Mouse (Mus musculus): ENCODE data around the gene Wwc2.
"Not testable (repeated sequence)": the region's sequence is repeated elsewhere in the genome, so short reads cannot be mapped to it uniquely, and the experiment has no call there.

Gene Wwc2

DNA sequence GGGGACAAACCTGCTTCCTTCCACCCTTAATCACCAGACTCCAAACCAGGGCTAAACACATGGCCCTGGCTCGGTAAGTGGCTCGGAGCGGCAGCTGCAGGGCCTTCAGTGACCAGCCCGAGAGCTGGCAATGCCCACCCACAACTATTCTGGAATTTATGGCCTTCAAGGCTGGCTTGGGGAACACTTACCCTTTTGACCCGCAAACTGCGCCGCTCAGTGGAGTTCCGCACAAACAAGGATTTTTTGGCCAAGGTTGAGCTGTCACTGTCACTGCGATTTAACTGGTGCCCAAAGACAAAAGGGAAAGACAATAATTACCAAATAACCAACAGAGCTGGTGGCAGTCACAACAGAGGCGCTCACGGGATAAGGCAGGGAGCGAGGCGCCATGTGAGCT lies 144.8 kb downstream of the Wwc2 start:
- no peak for DNase-seq (ENCODE audit: low spot score)

DNA sequence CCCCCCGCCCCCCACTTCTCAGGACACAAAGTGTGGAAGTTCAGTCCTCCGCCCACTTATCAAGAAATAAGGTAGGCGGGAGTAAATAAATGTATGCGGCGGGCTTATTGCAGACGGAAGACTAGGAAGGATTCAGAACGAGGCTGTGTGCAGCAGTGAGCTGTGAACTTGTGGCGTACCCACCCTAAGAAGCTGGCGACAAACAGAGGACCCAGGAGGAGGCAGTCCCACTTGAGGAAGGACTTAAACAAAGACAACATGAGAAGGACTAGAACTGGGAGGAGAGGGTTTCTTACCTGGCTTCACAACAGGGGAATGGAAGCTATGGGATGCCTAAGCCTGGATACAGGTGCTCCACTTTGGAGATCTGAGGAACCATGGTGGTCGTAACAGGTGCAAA lies 147.1 kb downstream of the Wwc2 start:
- DNase-seq (ENCODE audit: low spot score), result no peak

DNA sequence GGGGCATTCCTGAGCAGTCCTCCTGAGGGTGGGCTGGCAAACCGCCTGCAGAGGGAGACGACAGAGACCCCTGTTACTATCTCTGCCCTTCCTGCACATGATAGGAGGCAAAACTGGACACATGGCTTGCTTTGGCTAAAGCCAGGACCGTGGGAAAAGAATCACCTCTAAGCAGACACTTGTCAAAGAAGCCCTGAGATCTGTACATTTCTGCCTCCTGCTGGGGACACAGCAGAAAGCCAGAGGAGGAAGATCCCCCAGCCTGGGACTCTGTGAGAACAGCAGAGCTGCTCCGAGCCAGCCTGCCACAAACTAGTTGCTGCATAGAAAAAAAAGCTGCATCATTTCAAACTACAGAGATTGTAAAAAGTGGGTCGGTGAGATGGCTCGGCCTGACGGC lies 147.7 kb downstream of the Wwc2 start:
- no peak for DNase-seq (ENCODE audit: low spot score)

DNA sequence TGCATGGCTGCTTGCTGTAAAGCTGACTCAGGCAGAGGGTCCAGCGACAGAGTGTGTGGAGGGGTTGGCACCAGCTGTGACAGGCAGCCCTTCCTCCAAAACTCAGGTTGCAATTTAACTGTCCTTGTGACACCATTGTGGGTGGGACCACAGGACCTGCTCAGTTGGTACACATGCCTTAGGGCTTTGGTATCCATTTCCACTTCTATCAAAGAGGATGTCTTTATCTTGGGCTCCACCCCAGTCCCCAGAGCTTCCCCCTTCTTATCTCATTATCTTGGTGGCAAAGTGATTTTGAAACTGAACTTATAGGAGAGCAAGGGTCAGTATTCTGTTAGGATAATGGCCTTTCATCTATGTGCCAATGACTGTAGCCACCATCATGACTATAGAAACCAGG lies 156.8 kb downstream of the Wwc2 start:
- DNase-seq (ENCODE audit: low spot score), result no peak

DNA sequence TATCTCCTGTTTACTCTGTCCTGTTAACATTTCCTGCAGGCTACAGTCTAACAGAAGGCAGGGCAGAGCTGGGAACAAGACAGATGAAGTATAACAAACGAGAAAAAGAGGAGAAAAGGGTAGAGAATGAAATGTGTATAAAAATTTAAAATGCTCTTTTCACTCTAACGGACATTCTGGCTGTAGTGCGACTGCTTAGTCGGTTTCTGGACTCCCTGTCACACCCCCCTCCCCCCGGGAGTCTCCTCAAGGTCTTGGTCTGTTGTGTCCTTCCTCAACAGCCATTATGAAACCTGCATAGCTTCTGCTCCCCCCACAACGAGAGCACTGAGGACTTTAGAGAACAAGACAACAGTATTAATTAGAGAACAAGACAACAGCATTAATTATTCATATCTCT lies 158.1 kb downstream of the Wwc2 start:
- DNase-seq (ENCODE audit: low spot score), result no peak

DNA sequence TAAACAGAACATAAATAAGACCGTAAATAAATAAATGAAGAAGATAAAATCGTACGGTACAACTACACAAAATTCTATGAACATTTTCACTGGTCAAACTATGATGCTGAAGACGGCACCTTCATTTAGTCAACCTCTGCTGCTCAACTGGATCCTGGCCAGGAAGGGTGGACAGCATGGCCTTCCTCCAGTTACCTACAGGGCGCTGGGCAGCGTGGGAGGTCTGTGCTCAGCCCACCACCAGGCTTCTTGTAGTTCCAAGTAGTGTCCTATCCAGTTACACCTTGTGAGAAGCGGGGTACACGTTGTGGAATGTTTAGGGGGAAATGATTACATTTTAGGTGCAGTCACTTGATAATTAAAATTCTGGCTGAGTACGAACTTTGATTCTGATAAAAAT lies 163.8 kb downstream of the Wwc2 start:
- DNase-seq (ENCODE audit: low spot score), result no peak

DNA sequence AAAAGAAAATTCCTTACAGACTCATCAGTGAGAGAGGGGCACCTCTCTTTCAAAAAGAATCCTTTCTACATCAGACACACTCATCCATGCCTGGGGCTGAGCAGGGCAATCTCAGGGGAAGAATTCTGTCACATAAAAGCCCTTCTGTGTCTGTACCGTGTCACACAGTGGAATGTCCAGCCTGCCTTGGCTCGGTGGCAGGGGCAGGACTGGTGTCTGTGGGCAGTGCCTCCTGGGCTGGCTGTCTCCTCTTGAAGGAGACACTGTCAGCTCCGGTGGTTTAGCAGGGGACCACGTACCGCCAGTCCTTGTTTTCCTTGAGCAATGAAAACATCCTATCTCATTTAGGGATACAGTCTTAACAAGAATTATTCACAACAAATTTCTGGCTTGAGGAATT lies 165.1 kb downstream of the Wwc2 start:
- no peak for DNase-seq (ENCODE audit: low spot score)

DNA sequence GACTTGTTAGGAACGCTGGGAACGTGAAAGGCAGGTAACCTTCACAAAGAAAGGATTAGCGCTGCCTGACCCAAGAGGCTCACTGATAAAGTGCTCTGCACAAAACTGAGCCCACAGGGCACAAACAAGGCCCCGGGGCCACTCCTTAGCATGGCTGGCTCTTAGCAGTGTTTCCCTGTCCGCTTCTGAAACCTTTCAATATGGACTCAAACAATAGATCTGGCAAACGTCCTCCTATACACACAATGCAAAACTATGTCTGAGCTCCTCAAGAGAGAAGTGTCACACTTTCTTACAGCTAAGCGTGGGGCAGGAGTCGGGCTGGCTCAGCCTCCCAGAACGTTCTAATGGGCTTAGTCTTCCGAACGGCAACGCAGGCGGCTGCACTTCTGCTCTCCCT lies 166.5 kb downstream of the Wwc2 start, which contains the start of gene Cldn22:
Gene Cldn22, plus strand, starts transcription at position 301 of the 400 bp plus-strand sequence.
- no peak for DNase-seq (ENCODE audit: low spot score)

DNA sequence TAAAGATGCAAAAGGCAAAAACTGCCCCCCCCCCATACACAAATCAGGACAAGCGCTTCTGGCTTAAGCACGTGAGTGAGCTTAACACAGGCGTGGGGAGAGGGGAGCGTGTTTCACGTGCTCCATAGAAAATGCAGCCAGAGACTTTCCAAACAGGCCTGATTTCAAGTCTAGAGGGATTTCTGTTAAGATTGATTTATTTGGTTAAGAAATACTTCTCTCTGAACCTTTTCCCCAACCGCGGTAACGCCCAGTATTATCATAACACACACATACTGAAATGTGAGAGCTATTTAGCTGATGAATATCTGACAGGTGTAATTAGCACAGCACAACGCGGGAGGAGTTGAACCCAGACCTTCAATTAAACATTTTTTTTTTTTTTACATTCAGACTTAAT lies 166.9 kb downstream of the Wwc2 start:
- DNase-seq (ENCODE audit: low spot score), result no peak

DNA sequence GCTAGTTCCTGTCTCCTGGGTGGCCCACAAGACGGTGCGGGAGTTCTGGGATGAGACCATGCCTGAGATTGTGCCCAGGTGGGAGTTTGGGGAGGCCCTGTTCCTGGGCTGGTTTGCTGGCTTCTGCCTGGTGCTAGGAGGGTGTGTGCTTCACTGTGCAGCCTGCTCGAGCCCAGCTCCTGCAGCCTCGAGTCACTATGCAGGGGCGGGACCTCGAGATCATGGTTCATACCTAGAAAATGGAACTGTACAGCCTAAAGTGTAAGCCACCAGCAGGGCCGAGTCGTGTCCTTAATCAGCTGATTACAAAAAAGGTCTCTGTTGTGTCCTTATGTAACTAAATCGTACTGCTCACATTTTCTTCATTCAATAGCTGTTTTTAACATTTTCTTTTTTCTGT lies 168.2 kb downstream of the Wwc2 start:
- DNase-seq (ENCODE audit: low spot score), result not testable (repeated sequence)

DNA sequence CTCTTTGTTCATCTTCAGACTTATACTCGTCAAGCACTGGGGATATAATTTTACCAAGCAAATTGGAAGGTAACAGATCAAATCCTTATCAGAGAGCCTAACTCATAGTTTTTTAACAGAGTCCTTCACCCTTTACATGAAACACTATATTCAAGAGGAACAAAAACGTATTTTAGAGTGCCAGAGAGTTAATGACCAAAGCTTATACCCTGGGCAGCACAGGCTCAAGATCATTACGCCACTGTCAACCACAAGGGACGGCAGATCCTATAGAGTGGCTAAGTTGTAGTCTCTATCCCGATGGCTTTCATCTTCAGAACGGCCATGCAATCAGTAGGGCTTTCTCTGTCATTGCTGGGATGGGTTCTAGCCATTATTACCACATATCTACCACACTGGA lies 168.9 kb downstream of the Wwc2 start, which contains the start of gene Cldn24:
Gene Cldn24, plus strand, starts transcription at position 301 of the 400 bp plus-strand sequence.
- no peak for DNase-seq (ENCODE audit: low spot score)

DNA sequence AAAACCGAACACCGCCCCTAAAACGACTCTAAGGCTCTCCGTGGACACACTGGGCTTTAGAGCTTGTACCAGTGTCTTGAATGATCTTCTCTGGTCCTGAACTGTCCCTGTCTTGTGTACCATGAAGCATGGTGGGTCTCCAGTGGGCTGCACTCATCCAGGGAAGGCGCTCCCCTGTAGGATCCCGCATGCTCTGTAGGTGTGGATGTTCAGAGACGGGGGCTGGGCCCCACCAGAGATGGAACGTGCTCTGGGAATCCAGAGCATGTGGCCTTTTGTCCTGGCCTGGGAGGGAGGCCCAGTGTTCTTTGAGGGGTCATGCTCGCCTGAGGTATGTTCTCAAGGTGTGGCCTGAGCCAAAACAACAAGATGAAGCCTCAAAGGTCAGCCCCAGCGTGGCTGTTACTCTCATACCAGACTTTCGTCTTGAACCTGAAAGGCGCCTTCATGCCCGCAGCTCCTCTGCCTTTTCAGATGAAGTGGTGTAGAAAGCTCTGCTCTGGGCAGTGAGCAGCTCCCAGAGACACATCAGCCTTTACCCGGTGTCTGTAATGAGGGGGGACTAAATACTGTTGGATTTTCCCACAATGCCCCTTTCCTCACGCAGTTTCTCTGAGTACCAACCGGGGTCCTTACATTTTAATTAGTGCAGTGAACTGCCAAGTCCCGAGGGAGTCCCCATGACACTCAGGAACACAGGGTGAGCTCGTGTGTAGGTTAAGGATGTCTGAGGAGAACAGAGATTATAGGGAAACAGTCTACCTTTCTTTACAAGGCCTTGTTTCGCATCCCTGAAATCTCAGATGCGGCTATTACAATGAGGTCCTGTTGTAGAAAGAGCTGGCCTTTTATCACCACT lies 169.6 kb downstream of the Wwc2 start:
- no peak for DNase-seq (ENCODE audit: low spot score)

DNA sequence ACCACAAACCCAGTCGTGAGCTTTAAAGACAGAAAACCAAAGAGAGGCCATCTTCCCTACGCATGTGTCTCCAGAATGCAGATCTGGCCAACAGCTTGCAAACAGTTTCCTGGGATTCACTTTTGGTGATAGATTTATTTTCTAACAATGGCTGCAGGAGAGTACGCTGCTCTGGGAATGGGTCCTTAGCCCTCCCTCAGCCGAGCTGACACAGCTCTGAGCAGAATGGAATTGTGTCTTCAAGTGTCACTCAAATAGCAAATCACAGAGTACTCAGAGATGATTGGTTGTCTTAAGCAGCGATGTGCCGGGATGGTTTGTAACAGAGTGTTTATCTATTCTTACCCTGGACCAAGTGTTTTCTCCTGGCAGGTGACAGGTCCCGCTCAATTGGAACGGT lies 171.7 kb downstream of the Wwc2 start:
- DNase-seq (ENCODE audit: low spot score), result no peak

DNA sequence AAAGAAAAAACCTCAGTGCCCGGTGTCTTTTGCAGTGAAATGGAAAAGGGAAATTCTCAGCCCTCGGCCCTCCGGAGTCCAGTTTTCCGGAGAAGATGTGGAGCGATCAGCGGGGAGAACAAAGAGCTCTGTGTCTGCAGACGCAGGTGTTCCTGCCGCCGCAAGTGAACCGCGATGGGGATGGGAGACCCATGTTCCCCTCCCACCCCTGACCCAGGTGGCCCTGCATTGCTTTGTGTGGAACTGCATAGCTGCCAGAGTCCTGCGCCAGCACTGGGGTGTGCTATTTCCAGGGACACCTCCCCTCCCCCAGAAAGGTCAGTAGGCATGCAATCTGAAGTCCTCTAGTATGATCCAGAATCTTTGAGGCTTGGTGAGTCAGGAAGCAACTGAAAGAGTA lies 179.5 kb downstream of the Wwc2 start:
- no peak for DNase-seq (ENCODE audit: low spot score)

DNA sequence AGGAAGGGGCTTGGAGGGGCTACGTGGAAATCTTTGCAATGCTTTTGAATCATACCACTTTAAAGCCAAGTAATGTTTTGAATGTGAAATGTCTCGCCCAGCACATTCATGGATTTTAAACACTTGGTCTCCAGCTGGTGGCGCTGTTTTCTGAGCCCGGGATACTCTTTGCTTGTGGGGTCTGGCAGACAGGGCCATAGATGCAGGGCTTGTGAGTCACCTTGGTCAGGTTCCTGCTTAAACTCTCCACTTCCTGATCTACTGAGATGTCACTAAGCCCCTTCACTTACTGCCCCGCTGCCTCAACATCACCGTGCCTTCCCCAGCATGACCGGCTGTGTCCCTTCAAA lies 180.1 kb downstream of the Wwc2 start:
- no peak for DNase-seq (ENCODE audit: low spot score)

DNA sequence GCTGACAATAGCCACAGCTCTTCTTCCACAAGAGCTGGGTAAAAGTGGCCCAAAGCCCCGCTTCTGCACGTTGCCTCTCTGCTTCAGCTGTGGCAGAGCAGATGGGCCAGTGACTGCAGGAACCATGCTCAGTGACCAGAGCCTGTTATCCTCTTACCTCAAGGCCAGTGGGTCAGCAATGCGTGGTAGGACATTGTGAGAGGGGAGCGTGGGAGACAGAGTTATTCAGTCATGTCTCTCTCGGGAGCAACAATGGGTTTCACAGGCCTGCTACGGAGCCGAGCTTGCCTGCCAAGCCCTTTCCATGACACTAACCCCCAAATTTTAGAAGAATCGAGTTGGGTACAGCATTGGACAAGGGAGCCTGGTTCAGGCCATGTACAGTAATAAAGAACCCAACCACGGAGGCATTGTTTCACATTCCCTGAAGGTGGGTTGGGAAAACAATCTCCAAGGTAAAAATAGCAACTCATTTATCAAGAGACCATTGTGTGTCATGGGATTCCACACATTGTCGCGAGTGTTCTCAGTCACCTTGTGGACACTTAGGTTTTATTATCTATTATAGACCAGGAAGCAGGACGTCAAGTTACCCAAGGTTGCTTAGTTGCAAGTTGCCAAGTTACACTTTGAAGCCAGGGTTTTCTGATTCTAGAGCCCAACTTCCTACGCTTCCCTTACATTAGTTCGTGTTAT lies 180.6 kb downstream of the Wwc2 start:
- no peak for DNase-seq (ENCODE audit: low spot score)

DNA sequence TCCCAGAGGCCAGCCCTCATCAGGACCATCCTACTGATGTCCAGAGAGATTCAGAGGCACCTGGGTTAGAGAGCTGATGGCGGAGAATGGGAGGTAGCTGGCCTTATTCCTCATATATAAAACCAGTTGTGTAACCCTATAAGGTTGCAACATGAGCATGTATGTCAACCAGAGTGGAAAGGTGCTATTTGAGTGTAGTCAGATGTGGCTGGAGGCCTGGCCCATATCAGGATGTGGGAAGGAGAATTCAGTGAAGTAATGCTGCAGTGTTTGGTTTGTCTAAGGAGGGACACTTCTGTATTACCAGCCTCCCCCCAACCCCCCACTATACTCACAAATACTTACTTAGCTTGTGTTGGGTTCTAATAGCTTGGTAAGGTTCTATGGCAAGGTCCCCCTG lies 186.5 kb downstream of the Wwc2 start:
- no peak for DNase-seq (ENCODE audit: low spot score)

DNA sequence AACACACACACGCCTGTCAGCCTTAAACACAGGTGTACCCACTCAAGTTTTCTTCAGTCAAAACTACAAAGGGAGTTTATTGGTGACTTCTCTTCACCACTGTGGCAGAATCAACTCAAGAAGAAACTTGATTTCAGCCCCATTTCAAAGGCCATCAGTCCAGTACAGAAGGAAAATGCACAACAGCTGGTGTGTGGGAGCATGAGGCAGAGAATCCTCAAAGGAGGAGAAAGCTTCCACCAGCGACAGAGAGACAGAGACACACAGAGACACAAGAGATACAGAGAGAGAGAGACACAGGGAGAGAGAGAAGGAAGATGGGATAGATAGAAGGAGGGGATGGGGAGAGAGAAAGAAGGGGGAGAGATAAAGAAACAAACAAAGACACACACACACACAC lies 188.4 kb downstream of the Wwc2 start:
- no peak for DNase-seq (ENCODE audit: low spot score)

DNA sequence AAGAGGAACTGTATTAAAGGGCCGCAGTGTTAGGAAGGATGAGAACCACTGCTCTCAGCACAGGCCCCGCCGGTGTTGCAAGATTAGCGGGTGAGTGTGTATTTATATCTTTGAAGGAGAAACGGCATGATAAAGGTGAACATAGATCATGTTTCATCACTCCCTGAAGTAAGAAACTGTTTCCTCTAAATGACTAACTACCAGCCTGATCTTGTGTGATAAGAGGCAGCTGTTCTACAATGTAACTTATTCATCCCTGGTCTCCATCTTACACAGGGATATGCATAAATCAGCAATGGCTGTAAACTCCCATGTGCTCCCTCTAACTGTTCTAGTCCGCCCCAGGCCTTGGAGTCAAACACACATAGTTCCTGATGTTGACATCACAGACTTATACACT lies 191.3 kb downstream of the Wwc2 start:
- no peak for DNase-seq (ENCODE audit: low spot score)

DNA sequence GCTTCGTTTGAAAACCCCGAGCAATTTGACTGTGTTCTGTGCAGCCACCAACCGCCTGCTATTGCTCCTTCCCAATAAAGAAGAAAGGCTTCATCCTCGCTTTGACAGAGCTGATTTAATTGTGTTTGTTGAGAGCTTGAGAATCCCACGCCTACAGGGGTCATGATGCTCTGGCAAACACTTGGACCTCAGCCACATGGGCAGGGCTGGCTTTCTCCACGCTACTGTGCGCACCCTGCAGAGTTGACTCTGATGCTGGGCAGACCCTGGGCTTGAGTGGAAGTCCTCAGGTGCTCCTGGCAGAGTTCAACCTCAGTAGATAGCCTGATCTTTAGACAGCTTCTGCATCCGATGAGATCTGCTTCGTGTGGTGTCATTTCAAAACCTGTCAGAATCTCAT lies 198.7 kb downstream of the Wwc2 start:
- DNase-seq (ENCODE audit: low spot score), result no peak

DNA sequence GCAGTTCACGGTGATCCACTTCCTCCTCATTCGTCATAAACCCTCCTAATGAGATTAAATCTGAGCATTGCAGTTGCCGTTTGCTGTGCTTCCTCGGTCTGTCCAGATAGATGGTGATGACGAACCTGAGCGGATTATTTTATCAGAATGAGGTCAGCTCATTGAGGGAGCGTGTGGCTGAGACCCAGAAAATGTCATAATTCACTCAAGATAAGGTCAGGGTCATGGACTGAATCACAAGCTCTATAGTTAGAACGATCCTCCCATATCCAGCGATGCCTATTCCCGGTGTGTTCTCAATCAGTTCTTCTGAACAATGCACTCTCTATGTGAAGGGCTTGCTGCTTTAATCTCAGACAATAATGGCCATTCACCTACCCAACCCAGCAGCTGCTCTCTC lies 203.0 kb downstream of the Wwc2 start:
- DNase-seq (ENCODE audit: low spot score), result no peak

DNA sequence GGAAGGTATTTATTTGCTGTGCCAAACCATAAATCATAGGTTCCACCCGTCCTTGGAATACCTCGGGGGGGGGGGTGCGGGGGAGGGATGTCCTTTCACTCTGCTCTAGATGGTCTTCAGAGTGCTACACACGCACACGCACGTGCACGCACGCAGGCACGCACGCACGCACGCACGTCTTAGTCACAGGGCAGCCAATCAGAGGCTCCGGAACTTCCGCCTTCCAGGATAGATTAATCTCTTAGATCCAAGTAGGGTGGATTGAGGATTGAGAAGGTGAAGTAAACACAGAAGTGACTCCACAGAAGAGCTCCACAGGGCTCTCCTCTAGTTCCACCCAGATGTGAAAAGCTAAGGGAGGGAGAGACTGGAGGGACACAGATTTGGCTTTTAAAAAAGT lies 204.4 kb downstream of the Wwc2 start:
- no peak for DNase-seq (ENCODE audit: low spot score)

DNA sequence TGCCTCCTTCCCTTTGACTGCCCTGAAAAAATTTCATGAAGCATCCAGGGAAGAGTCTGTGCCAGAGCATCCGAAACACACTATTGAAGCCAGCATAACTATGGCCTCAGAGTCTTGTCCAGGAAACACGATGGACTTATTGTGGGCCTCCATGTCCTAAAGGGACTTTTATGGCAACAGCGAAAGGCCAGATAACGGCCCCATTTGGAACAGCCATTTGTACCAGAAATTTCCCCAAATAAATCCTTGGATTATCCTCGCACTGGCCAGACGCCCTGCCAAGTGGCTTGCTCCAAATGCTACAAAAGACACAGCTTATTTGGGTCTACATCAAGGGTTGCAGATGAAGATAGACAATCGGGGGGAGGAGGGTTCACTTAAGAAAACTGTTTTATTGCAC lies 206.3 kb downstream of the Wwc2 start:
- DNase-seq (ENCODE audit: low spot score), result no peak

DNA sequence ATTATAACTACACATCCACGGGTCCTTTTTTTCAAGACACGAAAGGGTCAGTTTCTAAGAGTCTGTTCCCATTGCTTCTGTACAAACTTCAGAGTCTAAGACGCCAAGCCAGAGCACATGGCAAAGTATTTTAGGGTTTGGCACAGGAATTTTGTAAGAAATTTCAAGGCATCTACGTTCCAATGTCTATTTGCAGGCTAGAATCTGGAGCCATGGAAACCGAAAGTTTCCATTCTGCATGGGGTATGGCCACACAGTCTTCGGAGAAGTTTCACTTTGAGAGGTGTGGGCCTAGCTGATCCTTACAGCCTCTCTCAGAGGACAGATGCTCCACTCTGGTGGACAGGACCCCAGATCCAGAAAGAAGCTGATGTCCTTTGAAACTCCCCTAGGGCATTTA lies 206.8 kb downstream of the Wwc2 start:
- no peak for DNase-seq (ENCODE audit: low spot score)
